Mouse (Mus musculus) lung, postnatal 36 days (tissue): Measurements from ENCODE around the gene Utrn.

ENCODE experiments used
- DNase-seq: peaks from one replicate; pipeline ENCODE4 v3.0.0; 2022; ENCODE audit warnings: mixed read lengths

Utrn gene

DNA sequence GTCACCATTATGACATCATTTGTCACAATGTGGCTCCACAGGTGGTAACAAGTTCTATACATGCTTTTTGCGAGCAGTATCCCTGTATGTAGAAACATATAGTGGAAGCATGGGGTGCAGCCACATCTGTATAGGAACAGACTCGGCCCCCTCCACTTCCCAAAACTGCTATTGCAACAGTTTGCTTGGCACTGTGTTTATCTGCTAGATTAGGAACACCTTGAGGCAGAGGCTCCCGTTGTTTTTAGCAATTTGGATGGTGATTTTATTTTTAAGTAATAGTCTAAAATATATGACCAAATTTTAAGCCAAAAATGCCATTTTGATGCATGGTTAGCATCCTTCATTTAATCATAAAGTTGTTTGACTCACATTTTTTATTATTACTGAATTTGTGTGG lies 491.4 kb downstream of the Utrn start:
- DNase-seq, result no peak

DNA sequence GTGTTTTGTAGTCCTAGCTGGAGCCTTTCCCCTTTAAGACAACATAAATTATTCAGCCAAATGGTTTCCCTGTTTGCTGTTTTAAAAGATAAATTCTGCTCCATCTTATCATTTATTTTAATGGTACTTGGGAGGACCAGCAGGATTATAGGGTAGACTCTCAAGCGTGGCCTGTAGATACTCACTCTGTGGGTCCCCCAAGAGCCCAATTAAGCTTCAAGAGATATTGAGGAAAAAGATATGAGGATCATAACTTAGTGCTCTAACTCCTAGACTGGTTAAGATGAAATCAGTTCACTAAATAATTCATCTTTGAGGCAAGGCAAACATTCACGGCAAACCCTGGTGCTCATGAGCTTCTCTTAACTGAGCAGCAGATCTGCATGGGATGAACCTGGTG lies 493.1 kb downstream of the Utrn start:
- no peak for DNase-seq

DNA sequence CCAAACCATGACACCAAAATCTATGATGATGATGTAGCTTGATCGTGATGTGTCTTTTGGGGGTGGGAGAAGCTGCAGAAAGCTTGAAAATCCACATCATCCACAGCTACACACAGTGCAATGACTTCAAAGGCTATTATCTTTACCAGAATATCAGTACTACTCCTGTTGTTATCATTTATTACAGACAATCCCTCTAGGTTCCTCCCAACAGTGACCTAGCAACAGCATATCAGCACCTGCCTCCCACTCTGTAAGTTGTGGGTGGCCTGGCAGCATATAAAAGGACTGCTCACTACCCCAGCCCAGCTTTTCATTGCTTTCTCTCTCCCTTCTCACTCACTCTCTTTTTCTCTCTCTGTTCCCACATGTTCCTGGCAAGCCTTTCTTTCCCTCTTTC lies 494.4 kb downstream of the Utrn start:
- DNase-seq, result no peak

DNA sequence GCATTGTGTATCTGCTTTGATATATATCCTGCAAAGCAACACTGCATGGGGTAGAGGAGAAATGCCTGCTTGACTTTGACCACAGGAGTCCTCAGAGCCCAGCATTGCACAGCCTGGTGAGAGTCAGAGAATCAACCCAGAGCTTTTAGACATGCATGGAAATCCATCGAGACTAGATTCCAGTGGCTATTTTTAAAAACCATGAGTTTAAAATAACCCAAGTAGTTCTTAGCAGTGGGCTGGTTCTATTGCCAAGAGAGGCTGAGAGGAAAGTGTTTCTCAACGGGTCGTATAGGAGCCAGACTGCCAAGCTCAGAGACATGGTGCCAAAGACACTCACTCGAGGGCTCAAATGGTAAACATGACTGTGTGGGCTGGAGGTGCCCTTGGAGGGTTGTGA lies 514.6 kb downstream of the Utrn start:
- DNase-seq, result no peak

- no peak for DNase-seq
Observed at GRCm38 (mm10) chr10:12354106-12354505, 515.1 kb downstream of the Utrn start.

GRCm38 (mm10) chr10:12339704-12340558 lies 529.2 kb downstream of the Utrn start:
- DNase-seq, result no peak

DNA sequence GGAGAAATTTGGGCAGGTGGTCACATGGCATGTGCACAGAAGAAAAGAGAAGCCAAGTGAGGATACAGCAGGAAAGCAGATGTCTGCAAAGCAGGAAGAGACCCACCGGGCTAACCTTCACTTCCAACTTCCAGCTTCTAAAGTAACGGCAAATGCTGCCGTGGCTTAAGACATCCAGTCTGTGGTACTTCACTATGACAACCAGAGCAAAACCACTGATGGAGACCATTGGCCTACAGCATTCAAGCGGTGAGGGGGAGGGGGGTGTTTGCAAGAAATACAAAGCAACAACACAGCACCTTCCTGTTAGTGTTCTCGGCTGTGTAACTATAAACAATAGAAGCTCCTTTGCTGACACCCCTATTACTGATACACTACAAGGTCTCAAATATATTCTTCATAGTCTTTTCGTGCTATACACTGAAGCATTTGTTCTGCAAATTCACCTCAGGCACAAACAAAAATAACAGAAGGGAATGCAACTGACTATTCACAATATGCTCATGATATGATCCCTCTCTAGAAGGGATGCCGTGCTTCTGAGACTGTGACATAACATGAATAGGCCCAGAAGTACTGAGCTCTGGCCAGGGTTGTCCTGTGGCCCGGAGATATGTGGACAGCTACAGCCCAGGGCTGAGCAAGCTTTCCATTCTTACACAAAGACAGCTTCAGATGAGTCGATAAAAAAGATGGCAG lies 530.0 kb downstream of the Utrn start:
- no peak for DNase-seq
